Mouse (Mus musculus): Measurements from ENCODE around the gene Pank1.

Gene Pank1

DNA sequence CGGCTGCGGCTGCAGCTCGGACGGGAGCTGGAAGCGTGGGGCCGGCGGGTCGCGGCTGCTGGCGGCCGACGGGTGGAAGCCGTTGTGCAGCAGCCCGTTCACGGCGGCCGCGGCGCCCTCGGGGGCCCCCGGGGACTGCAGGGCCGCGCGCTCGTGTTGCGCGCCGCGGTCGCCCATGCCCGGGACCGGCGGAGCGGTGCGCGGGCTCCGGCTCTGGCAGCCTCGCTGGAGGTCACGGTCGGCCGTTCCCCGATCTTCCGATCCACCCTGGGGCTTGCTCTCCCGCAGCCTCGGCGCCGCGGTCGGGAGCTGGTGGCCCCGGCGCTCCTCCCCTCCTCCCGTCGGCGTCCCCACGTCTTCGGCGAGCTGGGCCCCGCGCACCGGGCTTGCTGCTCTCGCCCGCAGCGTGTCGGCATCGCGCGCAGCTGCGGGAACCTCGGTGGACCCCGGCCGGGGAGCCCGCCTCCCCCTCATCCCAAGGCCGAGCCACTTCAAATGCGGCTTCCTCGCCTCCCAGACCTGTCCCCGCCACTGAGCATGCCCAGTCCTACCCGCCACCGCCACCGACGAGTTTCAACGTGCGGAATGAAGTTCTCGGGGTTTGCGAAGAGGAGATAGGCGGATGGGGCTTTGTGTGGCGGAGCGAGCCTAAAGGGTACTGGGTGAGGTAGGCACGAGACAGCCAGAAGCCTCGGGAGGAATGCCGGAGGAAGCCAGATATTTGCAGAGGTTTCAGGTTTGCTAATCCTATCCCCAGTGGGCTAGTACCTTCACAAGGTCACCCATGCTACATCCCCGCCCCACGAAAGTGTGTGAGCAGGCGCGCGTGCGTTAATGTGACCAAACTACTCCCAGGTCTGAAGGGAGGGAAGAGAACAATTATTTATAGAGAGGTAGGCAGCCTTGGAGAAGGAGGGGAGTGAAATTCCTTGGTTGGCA lies at the start of gene Pank1:
Gene Pank1 (minus strand): TSS at position 853 of the 939 bp plus-strand sequence.
- DNase-seq (ENCODE audit: low spot score in 2 of 2): peak; percentile 84 to 85

GRCm38 (mm10) chr19:34922603-34922963 lies 43.3 kb upstream of the Pank1 start:
- no peak for DNase-seq (ENCODE audit: low spot score in 2 of 2)

DNA sequence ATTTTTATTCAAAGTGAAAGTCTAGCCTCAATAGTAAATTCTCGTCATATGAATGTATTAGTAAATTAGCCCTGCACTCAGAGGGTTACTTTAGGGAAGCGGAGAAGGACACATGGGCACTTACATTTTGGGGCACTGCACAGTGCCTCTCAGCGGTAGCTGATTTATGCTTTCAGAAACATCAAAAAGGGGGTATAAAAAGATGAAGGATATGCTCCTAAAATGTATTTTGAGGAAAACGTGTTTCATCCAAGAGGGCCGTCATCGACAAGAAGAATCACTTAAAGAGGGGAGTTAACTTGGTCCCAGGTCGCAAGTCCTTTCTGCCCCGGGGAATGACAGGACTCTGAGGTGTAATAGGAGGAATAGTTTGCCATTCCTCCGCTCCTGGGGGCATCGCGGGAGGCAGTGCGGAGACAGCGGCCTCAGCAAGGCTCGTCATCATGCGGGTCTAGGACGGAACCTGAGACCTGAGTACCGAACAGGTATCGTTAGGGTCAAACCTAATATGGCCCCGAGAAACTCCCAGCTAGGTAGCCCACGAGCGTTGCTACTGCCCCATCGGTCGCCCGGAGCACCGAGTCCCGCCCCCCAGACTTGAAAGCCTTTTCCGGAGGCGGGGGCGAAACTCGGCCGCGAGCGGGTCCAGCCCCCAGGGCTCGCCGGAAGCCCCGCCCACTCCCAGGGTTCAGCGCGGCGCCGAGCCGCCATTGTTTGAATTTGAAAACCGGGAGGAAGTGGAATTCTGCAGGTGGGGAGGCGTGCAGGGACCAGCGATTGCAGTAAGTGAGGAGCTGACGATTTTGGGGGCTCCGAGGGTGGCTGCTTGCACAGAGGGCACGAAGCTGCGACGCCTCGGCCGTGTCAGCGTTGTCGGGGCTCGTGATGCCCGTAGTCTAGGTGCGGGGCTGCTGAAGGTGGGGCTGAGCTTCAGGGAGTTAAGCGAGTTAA lies 42.7 kb upstream of the Pank1 start, which contains the start of gene Kif20b:
Gene Kif20b (plus strand): TSS at position 710 of the 951 bp plus-strand sequence.
- DNase-seq (ENCODE audit: low spot score in 2 of 2): peak; percentile 91 to 92

GRCm38 (mm10) chr19:34921253-34921651 lies 42.0 kb upstream of the Pank1 start:
- no peak for DNase-seq (ENCODE audit: low spot score in 2 of 2)

- no peak for DNase-seq (ENCODE audit: low spot score in 2 of 2)
Measured at GRCm38 (mm10) chr19:34920531-34920930, 41.3 kb upstream of the Pank1 start.

DNA sequence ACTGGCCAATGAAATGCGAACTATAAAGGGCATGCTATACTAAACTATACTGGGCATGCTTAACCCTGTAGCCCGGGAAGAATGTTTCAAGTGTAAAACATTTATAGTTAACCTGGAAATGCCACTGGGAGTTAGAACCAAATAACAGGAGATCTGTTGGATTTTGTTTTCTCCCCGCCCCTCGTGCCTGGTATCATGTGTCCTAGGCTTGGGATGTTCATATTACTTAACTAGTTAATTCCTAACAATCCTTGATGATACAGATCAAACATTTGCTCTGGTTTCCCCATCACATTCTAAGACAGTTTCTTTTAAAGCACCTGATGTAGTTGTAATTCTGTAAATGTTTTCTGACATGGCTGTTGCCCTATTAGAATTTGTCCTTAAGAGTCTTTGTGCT lies 40.8 kb upstream of the Pank1 start:
- no peak for DNase-seq (ENCODE audit: low spot score in 2 of 2)

DNA sequence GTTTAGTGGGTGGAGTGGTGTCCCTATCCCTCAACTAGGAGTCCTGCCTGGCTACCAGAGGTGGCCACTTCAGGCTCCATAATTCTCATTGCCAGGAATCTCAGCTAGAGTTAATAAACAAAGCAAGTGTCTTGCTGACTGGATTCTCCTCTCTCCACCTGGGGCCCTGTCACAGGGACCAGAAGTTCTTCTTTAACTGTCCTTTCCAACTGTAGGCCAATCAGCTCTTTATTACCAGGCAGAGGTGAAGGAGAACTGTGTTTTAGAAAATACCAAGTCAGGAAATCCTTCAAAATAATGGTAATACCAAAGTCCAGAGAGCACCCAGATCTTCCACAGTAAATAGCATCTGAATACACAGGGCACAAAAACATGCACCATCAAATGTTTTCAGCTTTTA lies 33.1 kb upstream of the Pank1 start:
- no peak for DNase-seq (ENCODE audit: low spot score in 2 of 2)

- no peak for DNase-seq (ENCODE audit: low spot score in 2 of 2)
Measured at GRCm38 (mm10) chr19:34906772-34907171, 27.5 kb upstream of the Pank1 start.

- DNase-seq (ENCODE audit: low spot score in 2 of 2): no peak
Measured at GRCm38 (mm10) chr19:34905424-34905823, 26.2 kb upstream of the Pank1 start.

GRCm38 (mm10) chr19:34904032-34904431 lies 24.8 kb upstream of the Pank1 start:
- DNase-seq (ENCODE audit: low spot score in 2 of 2): no peak

- no peak for DNase-seq (ENCODE audit: low spot score in 2 of 2)
Measured at GRCm38 (mm10) chr19:34901735-34902134, 22.5 kb upstream of the Pank1 start.

DNA sequence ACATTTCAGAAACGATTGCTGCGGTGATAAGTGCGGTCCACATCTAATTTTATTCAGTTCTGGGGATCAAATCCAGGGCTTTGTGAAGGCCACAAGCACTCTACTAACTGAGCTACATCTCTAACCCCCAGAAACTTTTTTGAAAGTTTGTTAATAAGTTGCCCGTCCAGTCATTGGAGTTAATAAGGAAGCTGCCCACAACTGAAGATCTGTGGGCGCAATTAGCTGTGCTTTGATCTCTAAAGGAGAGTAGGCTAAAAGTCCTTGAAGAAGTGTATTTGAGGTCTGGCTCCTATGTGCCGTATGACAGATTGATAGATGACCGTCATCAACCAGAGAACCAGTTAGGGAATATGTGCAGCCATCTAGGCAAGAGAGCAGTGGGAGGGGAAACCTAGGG lies 22.0 kb upstream of the Pank1 start:
- DNase-seq (ENCODE audit: low spot score in 2 of 2): no peak

DNA sequence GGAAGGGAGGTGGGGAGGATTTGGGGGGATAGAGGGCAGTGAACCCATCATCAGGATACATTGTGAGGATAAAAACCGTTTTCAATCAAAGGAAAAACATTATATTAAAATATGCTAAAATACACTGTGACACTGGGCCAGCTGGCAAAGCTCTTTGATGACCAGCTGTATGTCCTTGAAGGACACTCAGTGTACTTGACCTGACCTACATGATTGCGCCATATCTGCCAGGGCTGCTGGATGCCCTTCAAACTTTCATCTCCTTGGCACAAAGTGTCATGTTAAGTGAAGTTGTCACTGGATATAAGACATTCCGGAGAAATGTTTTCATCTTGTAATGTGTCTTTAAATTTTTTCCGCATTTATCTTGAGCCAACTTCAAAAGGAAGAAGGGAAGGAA lies 19.7 kb upstream of the Pank1 start:
- DNase-seq (ENCODE audit: low spot score in 2 of 2): no peak

- no peak for DNase-seq (ENCODE audit: low spot score in 2 of 2)
Measured at GRCm38 (mm10) chr19:34897082-34897965, 18.1 kb upstream of the Pank1 start.

DNA sequence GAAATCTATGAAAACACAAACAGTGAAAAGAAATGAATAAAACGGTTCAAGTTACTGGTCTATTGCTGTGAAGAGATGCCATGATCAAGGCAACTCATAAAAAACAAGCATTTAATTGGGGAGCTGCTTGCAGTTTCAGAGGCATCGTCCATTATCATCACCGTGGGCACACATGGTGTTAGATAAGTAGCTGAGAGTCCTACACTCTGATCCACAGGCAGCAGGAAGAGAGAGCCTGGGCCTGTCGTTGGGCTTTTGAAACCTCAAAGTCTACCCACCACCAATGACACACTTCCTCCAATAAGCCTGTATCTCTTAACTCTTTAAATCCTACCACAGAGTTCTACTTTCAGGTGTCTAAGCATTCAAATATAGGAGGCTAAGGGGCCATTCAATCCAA lies 15.8 kb upstream of the Pank1 start:
- DNase-seq (ENCODE audit: low spot score in 2 of 2): no peak

DNA sequence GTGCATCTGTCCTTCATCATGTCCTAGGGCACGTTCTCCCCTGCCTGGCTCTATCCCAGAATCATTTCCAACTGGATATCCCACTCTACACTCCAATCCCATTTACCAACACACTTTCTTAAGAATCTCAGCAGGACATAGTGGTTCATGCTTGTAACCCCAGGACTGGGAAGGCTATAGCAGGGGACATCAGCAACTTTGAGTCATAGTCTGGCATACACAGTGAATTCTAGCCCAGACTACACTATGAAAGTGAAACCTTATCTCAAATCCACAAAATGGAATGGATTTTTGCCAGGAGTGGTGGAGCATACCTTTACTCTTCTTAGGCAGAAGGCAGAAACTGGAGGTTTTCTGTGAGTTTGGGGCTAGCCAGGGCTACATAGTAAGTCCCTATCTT lies 12.3 kb upstream of the Pank1 start:
- no peak for DNase-seq (ENCODE audit: low spot score in 2 of 2)

DNA sequence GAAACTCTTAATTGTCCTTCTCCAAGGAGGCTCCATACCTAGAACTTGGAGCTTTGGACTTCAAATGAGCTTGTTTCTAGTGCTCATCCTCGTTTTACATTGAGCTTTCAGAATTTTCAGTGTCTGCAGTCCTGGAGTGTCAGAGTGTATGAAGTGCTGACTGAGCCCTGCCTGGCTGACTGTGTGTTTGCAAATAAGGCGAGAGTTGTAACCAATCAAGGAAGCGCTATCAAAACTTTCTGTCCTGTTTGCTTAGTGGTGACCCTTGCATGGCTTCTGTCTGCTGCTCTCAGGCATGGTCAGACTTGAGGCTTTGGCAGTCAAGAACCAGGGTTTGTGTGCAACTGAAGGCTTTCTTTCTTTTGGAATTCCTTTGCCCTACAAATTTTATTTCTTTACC lies 11.7 kb upstream of the Pank1 start:
- no peak for DNase-seq (ENCODE audit: low spot score in 2 of 2)

- DNase-seq (ENCODE audit: low spot score in 2 of 2): no peak
Measured at GRCm38 (mm10) chr19:34886324-34886723, 7.1 kb upstream of the Pank1 start.

GRCm38 (mm10) chr19:34883526-34884224 lies 4.4 kb upstream of the Pank1 start:
- no peak for DNase-seq (ENCODE audit: low spot score in 2 of 2)

DNA sequence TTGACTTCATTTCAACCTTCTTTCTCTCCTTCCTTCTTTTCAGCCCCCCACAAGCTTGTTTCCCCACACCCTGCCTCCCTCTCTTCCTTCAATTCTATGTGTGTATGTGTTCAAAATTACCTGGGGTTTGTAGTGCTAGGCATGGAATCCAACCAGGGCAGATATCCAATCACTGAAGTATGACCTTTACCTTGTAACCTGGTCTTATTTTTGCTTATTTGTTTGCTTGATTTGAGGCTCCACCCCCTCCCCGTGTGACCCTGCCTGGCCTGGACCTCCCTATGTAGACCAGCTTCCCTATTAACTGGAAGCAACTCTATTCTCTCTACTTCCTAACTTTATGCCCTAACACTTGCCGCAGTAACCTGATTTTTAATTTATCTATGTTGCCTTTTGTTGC lies 3.2 kb upstream of the Pank1 start:
- no peak for DNase-seq (ENCODE audit: low spot score in 2 of 2)

DNA sequence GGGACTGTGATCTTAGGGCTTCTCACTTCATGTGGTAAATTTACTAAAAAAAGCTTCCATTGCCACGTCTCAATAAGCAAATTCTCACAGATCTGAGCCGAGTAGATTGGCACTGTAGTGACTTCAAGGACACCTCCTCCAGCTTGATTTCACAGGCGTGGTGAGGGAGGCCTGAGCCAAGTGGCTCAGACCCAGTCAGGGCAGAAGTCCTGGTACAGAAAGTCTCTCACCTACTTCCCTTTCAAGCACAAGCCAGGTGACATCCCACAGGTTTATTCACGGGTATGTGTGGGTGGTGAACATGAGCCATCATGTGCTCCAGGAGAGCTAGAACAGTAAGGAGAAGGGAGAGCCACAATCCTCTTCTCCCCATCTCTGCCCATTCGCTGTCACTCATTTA lies 1.9 kb upstream of the Pank1 start:
- no peak for DNase-seq (ENCODE audit: low spot score in 2 of 2)
